Mouse (Mus musculus) myocyte (in vitro differentiated cells): Measurements from ENCODE around the gene Kitl.

ENCODE experiments used
- CEBPB ChIP-seq: IDR thresholded peaks from 2 replicates; pipeline ENCODE4 v1.6.1; 2011; ENCODE audit warnings: mild to moderate bottlenecking, moderate library complexity; ENCODE audit not compliant: poor library complexity, insufficient read depth, severe bottlenecking
- E2F4 ChIP-seq: IDR thresholded peaks from one replicate; pipeline ENCODE4 v1.6.1; 2011; ENCODE audit warnings: mild to moderate bottlenecking, control low read depth, moderate library complexity; ENCODE audit not compliant: insufficient read depth
- MAX ChIP-seq: IDR thresholded peaks from one replicate; pipeline ENCODE4 v1.6.1; 2011; ENCODE audit warnings: low read depth, mild to moderate bottlenecking, control low read depth
- MYOD1 ChIP-seq, 3 experiments: IDR thresholded peaks; one replicate each; pipeline ENCODE4 v1.6.1; 2011; ENCODE audit warnings: control low read depth in 2 of 3, low read depth in 2 of 3, mild to moderate bottlenecking in 2 of 3, moderate library complexity in 1 of 3; ENCODE audit not compliant: insufficient read length in 2 of 3, control insufficient read depth in 1 of 3
- MYOG ChIP-seq, 3 experiments: IDR thresholded peaks; one replicate each; pipeline ENCODE4 v1.6.1; 2011; ENCODE audit warnings: control low read depth in 2 of 3, low read depth in 2 of 3, mild to moderate bottlenecking in 2 of 3; ENCODE audit not compliant: insufficient read length in 2 of 3, control insufficient read depth in 1 of 3, insufficient read depth in 1 of 3
- POLR2A ChIP-seq: IDR thresholded peaks from one replicate; pipeline ENCODE4 v1.6.1; 2011; ENCODE audit warnings: low read depth, mild to moderate bottlenecking, control low read depth, moderate library complexity; ENCODE audit not compliant: insufficient read length
- POLR2AphosphoS2 ChIP-seq: IDR thresholded peaks from one replicate; pipeline ENCODE4 v1.6.1; 2011; ENCODE audit warnings: low read depth, control low read depth; ENCODE audit not compliant: insufficient read length
- REST ChIP-seq: IDR thresholded peaks from one replicate; pipeline ENCODE4 v1.6.1; 2011; ENCODE audit warnings: mild to moderate bottlenecking, control low read depth, moderate library complexity; ENCODE audit not compliant: insufficient read depth, insufficient read length
- SRF ChIP-seq: IDR thresholded peaks from one replicate; pipeline ENCODE4 v1.6.1; 2011; ENCODE audit warnings: low read depth; ENCODE audit not compliant: control insufficient read depth, insufficient read length
- TCF12 ChIP-seq: IDR thresholded peaks from one replicate; pipeline ENCODE4 v1.6.1; 2011; ENCODE audit warnings: mild to moderate bottlenecking, control low read depth; ENCODE audit not compliant: poor library complexity, insufficient read depth, severe bottlenecking
- TCF3 ChIP-seq: IDR thresholded peaks from one replicate; pipeline ENCODE4 v1.6.1; 2011; ENCODE audit warnings: low read depth, control low read depth; ENCODE audit not compliant: insufficient read length
- USF1 ChIP-seq: IDR thresholded peaks from one replicate; pipeline ENCODE4 v1.6.1; 2011; ENCODE audit warnings: low read depth, mild to moderate bottlenecking, control low read depth, moderate library complexity

DNA sequence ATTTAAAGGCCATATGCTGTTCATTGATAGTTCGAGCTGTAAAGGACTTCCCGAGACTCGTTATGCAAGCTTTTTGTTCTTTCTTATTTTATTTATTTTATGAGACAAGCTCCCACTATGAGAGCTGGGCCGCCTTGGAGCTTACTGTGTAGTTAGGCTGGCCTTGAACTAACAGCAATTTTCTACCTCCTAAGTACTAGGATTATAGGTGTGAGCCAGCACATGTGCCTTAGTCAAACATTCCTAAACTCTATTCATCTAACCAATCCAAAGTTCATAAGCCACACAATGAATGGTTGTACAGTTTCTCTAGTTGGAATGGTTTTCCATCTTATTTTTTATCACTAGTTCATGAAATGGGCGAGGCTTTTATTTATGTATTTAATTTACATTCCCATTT is 28.3 kb downstream of the Kitl start:
- TF ChIP-seq E2F4 (no peak), POLR2A (no peak), MYOG (IDR thresholded peaks at IDR 0.05; ENCODE audit: control insufficient read depth in 1 of 3, insufficient read depth in 1 of 3, insufficient read length in 2 of 3, low read depth in 2 of 3) (no peak), USF1 (no peak), TCF3 (no peak), POLR2AphosphoS2 (no peak), TCF12 (no peak), MAX (no peak), CEBPB (no peak), REST (no peak), MYOD1 (IDR thresholded peaks at IDR 0.05; ENCODE audit: control insufficient read depth in 1 of 3, insufficient read length in 2 of 3, low read depth in 2 of 3) (no peak), SRF (no peak)
